Mouse (Mus musculus): ENCODE measurements around the gene Akap13.

Gene Akap13

GRCm38 (mm10) chr7:75559119-75559518 is 103.8 kb downstream of the Akap13 start:
- no peak for DNase-seq (ENCODE audit: low read depth, low spot score)

GRCm38 (mm10) chr7:75559915-75560314 is 104.6 kb downstream of the Akap13 start:
- no peak for DNase-seq (ENCODE audit: low read depth, low spot score)

- no peak for DNase-seq (ENCODE audit: low read depth, low spot score)
Observed at GRCm38 (mm10) chr7:75560566-75560965, 105.2 kb downstream of the Akap13 start.

- no peak for DNase-seq (ENCODE audit: low read depth, low spot score)
Observed at GRCm38 (mm10) chr7:75561134-75561533, 105.8 kb downstream of the Akap13 start.

GRCm38 (mm10) chr7:75568276-75568675 is 112.9 kb downstream of the Akap13 start:
- no peak for DNase-seq (ENCODE audit: low read depth, low spot score)

GRCm38 (mm10) chr7:75568883-75569282 is 113.5 kb downstream of the Akap13 start:
- no peak for DNase-seq (ENCODE audit: low read depth, low spot score)

GRCm38 (mm10) chr7:75570218-75570617 is 114.9 kb downstream of the Akap13 start:
- DNase-seq (ENCODE audit: low read depth, low spot score), result no peak

- DNase-seq (ENCODE audit: low read depth, low spot score), result no peak
Observed at GRCm38 (mm10) chr7:75571078-75571477, 115.7 kb downstream of the Akap13 start.

GRCm38 (mm10) chr7:75572127-75572526 is 116.8 kb downstream of the Akap13 start:
- DNase-seq (ENCODE audit: low read depth, low spot score), result no peak

- DNase-seq (ENCODE audit: low read depth, low spot score), result no peak
Observed at GRCm38 (mm10) chr7:75575120-75575649, 119.9 kb downstream of the Akap13 start.

GRCm38 (mm10) chr7:75575800-75576585 is 120.7 kb downstream of the Akap13 start:
- no peak for DNase-seq (ENCODE audit: low read depth, low spot score)

- no peak for DNase-seq (ENCODE audit: low read depth, low spot score)
Observed at GRCm38 (mm10) chr7:75576851-75577250, 121.5 kb downstream of the Akap13 start.

- DNase-seq (ENCODE audit: low read depth, low spot score), result no peak
Observed at GRCm38 (mm10) chr7:75577353-75577752, 122.0 kb downstream of the Akap13 start.

- DNase-seq (ENCODE audit: low read depth, low spot score), result no peak
Observed at GRCm38 (mm10) chr7:75578647-75579046, 123.3 kb downstream of the Akap13 start.

- DNase-seq (ENCODE audit: low read depth, low spot score), result no peak
Observed at GRCm38 (mm10) chr7:75582091-75582490, 126.8 kb downstream of the Akap13 start.

GRCm38 (mm10) chr7:75584100-75584499 is 128.8 kb downstream of the Akap13 start:
- no peak for DNase-seq (ENCODE audit: low read depth, low spot score)

- DNase-seq (ENCODE audit: low read depth, low spot score), result no peak
Observed at GRCm38 (mm10) chr7:75585409-75585808, 130.1 kb downstream of the Akap13 start.

GRCm38 (mm10) chr7:75586113-75586512 is 130.8 kb downstream of the Akap13 start:
- DNase-seq (ENCODE audit: low read depth, low spot score), result no peak

GRCm38 (mm10) chr7:75587727-75588126 is 132.4 kb downstream of the Akap13 start:
- DNase-seq (ENCODE audit: low read depth, low spot score), result no peak

- DNase-seq (ENCODE audit: low read depth, low spot score), result no peak
Observed at GRCm38 (mm10) chr7:75589304-75589973, 134.1 kb downstream of the Akap13 start.

GRCm38 (mm10) chr7:75591961-75592360 is 136.6 kb downstream of the Akap13 start:
- DNase-seq (ENCODE audit: low read depth, low spot score), result no peak

- no peak for DNase-seq (ENCODE audit: low read depth, low spot score)
Observed at GRCm38 (mm10) chr7:75594801-75595200, 139.5 kb downstream of the Akap13 start.

GRCm38 (mm10) chr7:75595268-75595667 is 139.9 kb downstream of the Akap13 start:
- no peak for DNase-seq (ENCODE audit: low read depth, low spot score)

Measured in telencephalon, adult 2 months (tissue).